Comparison of ENCODE assay signal across 22 mouse cellular contexts in the genomic region with DNA sequence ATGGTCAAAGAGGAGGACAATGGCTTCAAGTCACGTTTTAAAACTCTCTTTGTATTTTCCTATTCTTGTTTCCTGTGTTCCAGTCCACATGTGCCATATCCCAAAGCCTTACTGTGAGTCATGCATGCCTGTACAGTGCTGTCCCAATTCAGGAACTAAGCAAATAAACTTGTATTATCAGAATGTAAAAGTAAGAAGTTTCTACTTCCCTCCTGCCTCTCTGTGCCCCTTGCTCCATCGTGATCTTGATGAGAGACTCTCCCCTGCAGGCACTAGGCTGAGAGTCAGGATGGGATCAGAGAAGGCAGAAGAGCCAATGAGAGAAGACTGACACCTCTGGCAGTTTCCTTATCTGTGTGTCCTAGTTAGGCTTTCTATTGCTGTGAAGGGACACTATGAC. TPM values are rescaled to one million over a fixed set of nuclear protein-coding genes. Genes with fewer than 3 reads are reported as not detected.
DNase-seq lines count a peak whose midpoint lies in the region; ATAC-seq and TF ChIP-seq lines count a peak whose summit lies in the region.
"Had no signal": no experiment of that assay in that cellular context is flagged by ENCODE, and none has a peak within 500 bp of the region (broad histone marks: within the 10 kb centered on the region; RNA-seq: fewer than 3 reads in every experiment).

No protein-coding gene starts in this region.

- H3K4me1 ChIP-seq in kidney, adult 2 months (ENCODE audit: control insufficient read depth, insufficient read depth, low read length), result no peaks in the 10 kb centered on the region
- H3K4me1 ChIP-seq: embryonic facial prominence, embryonic 10.5 days; embryonic facial prominence, embryonic 12.5 days; forebrain, embryonic 13.5 days; forebrain, embryonic 15.5 days had no signal

- H3K4me3 ChIP-seq in kidney, adult 2 months (ENCODE audit: insufficient read depth, low read depth, low read length), result no peak overlapping the region
- H3K4me3 ChIP-seq: embryonic facial prominence, embryonic 10.5 days; embryonic facial prominence, embryonic 12.5 days; forebrain, embryonic 13.5 days; forebrain, embryonic 15.5 days had no signal

- 48% methylated on average over 2 of the region's 2 CpGs for WGBS in kidney, adult 2 months

- no peaks in the 10 kb centered on the region for H3K36me3 ChIP-seq in kidney, adult 2 months (ENCODE audit: control insufficient read depth, insufficient read depth, low read length)
- H3K36me3 ChIP-seq: embryonic facial prominence, embryonic 10.5 days; embryonic facial prominence, embryonic 12.5 days; forebrain, embryonic 15.5 days; G1E had no signal

- no peak for TF ChIP-seq CTCF in kidney, adult 2 months (conservative IDR thresholded peaks at IDR 0.05; ENCODE audit: insufficient read depth, insufficient read length, low read depth, low read length)

- no peak overlapping the region for H3K27ac ChIP-seq in kidney, adult 2 months (ENCODE audit: insufficient read depth, low read depth, low read length)
- H3K27ac ChIP-seq: embryonic facial prominence, embryonic 10.5 days; embryonic facial prominence, embryonic 12.5 days; forebrain, embryonic 13.5 days; forebrain, embryonic 15.5 days had no signal

- ATAC-seq in granulocyte monocyte progenitor cell, adult 5-6 weeks (replicated peaks; ENCODE audit: poor library complexity, severe bottlenecking), result peak; percentile 80
- ATAC-seq in megakaryocyte progenitor cell, adult 5-6 weeks (replicated peaks; ENCODE audit: poor library complexity), result peak; percentile 55
- no peak for ATAC-seq in megakaryocyte-erythroid progenitor cell, adult 5-6 weeks (replicated peaks; ENCODE audit: low FRiP score, low TSS enrichment, poor library complexity, severe bottlenecking)
- ATAC-seq: CD4-positive, CD25-positive, alpha-beta regulatory T cell, adult 4 months; forebrain, embryonic 13.5 days; forebrain, embryonic 15.5 days; forebrain, postnatal 0 days had no signal

- DNase-seq in MEL-GATA-1-ER (ENCODE audit: extremely low read depth, low read depth), result peak; percentile 6
- no peak for DNase-seq in cerebellum, postnatal 10 days
- no peak for DNase-seq in kidney, adult 2 months
- DNase-seq: adrenal gland, adult 2 months; adrenal gland, postnatal 10 days; adrenal gland, postnatal 25 days; cerebellum, adult 11 months; cerebellum, adult 18-20 months; cerebellum, adult 8-10 months; cerebellum, adult 9-11 months; cerebellum, postnatal 25 days; forebrain, postnatal 0 days had no signal

- H3K27me3 ChIP-seq in kidney, adult 2 months (replicated peaks; ENCODE audit: control insufficient read depth, insufficient read depth, low read length), result no peaks in the 10 kb centered on the region
- H3K27me3 ChIP-seq: CH12.LX; embryonic facial prominence, embryonic 12.5 days; forebrain, embryonic 13.5 days; forebrain, embryonic 15.5 days had no signal

- TF ChIP-seq POLR2A in kidney, adult 2 months (IDR thresholded peaks at IDR 0.05; ENCODE audit: low read depth, low read length), result no peak

RNA-seq across cellular contexts. Expression of a gene that starts 13.0 kb away (rescaled TPM):
- not detected in 2 replicates for total RNA-seq in granulocyte monocyte progenitor cell, adult 5-6 weeks (2014; fragmentation: Nextera tagmentation)
- not detected in 2 replicates for total RNA-seq in granulocyte monocyte progenitor cell, adult 5-6 weeks (2017)
- not detected in 2 replicates for total RNA-seq in megakaryocyte progenitor cell, adult 5-6 weeks (2015)
- total RNA-seq in megakaryocyte progenitor cell, adult 5-6 weeks (2017), result not detected in 2 replicates
- not detected in 2 replicates for total RNA-seq in megakaryocyte-erythroid progenitor cell, adult 5-6 weeks (2014; fragmentation: Nextera tagmentation)
- not detected in 2 replicates for total RNA-seq in megakaryocyte-erythroid progenitor cell, adult 5-6 weeks (2017)
- 4.0 and 5.0 TPM in 2 replicates for polyA plus RNA-seq in kidney, adult 2 months (2012; rRNA removed)
- total RNA-seq: adrenal gland, adult 2 months; adrenal gland, postnatal 25 days; CH12.LX had no signal
- polyA plus RNA-seq: G1E had no signal
